Mouse (Mus musculus) heart, adult 2 months (tissue): ENCODE results near the gene Cst3.

Source experiments
- CTCF ChIP-seq: fragments of 200-600 bp; IDR thresholded peaks from 2 replicates; pipeline ENCODE4 v1.8.1; 2022; ENCODE audit warnings: antibody characterized with exemption, mild to moderate bottlenecking, moderate library complexity
- EP300 ChIP-seq: fragments of 200-500 bp; IDR thresholded peaks from 2 replicates; pipeline ENCODE4 v1.6.1; 2011; ENCODE audit warnings: low read depth, low read length, control low read depth; ENCODE audit not compliant: insufficient read depth
- POLR2A ChIP-seq: fragments of 200-500 bp; IDR thresholded peaks from 2 replicates; pipeline ENCODE4 v1.6.1; 2011; ENCODE audit warnings: mild to moderate bottlenecking, low read depth, low read length, control low read depth; ENCODE audit not compliant: insufficient read depth

- no peak for TF ChIP-seq EP300
- no peak for TF ChIP-seq CTCF
- no peak for TF ChIP-seq POLR2A
Observed at GRCm38 (mm10) chr2:148874617-148875334, 716 bp downstream of the Cst3 start.
